Mouse (Mus musculus) layer of hippocampus, adult 9-10 months (tissue): ENCODE data around the gene Ppp4r1.

Experiments
- DNase-seq: peaks from one replicate; pipeline ENCODE4 v3.0.0; 2022; ENCODE audit warnings: low spot score

The Ppp4r1 gene

DNA sequence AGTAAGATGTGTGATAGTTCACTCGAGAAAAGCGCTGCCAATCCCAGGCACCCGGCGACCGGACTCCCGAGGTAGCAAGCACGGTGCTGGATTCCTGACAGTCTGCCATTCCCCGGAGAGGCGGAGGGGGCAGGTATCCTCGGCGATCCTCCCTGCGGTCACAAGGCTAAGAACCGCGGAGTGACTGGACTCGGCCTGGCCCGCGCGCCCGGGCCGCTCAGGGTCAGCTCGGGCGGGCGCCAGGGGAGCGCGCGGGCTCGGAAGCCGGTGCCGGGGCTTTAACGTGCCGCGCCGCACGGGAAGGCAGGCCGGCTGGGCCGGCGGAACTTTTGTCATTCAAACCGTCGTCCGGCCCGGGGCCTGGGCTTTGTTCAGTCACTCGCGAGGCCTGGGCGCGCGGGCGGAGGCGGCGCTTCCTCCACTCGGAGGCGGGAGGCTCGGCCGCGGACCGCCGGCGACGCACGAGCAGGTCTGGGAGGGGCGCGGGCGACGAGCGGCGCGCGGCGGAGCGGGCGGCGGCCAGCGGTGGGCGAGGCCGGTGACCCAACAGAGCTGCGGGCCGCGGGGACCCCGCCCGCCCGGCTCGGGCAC, at the start of gene Ppp4r1:
Gene Ppp4r1 (plus strand): TSS at position 23 of the 591 bp plus-strand sequence.
- DNase-seq: no peak

DNA sequence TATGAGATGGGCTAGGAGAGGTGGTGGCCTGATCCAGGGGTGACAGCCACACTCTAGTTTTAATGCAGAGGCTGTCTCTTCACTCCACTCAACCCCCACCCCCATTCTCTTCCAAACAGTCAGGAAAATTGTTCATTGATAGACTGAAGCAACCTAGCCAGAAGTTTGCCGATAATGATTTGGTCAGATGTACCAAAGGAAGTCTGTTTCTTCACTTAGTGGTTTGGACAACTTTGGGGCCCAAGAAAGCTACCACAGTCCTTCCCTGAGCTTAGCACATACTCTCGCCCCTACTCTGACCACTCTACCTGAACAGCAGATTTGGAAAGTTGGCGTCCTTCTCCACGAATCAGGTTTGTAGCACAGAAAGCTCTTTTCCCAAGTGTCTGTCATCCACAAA, 49.7 kb upstream of the Ppp4r1 start:
- DNase-seq: no peak

DNA sequence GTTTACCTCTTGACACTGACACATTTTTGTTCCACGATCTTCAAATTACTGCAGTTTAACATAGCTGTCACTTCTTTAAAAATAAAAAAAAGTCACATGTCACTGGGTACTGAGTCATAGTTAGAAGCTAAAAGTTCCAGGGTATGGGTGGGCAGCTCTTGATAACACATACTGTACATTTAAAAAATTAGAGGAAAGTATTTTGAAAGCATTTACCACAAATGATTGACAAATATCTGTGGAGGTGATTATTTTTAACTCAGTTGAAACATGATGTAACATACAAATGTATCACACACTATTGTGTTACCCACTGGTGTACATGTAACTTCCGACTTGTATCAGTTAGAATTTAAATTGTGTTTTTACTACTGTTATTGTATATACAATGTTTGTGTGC, 47.3 kb upstream of the Ppp4r1 start:
- DNase-seq: no peak

DNA sequence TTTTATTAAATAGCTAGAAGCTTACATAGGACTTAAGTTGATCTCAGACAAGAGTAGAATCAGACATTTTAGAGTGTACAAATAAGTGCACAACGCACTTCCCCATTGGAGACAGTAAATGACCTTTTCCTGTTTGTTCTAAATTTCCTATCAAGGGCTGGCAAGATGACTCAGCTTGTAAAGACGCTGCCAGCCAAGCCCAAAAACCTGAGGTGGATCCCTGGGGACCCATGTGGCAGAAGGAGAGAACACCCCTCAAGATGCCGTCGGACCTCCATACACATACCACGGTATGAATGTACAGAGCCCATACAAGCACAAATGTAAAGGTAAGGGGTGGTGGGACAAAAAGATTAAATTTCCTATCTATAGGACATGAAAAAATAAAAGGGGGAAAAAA, 45.2 kb upstream of the Ppp4r1 start:
- DNase-seq: no peak

DNA sequence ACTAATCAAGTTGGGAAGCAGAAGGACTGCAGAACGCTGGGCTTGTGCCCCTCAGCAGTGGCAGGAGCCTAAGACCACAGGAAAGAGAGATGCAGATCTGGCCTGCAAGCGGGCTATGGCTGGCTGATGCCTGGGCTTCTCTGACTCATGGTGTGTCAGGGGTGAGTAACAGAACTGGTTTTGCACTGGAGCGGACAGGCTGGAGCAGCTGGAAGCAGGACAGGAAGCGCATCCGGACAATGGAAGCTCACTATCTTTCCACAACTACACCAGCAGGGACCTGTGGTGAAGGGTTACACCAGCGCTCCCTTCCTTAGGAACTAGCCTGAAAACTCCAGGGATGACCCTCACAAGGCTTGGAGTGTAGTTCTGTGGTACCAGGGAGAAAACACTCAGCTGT, 44.8 kb upstream of the Ppp4r1 start:
- no peak for DNase-seq

DNA sequence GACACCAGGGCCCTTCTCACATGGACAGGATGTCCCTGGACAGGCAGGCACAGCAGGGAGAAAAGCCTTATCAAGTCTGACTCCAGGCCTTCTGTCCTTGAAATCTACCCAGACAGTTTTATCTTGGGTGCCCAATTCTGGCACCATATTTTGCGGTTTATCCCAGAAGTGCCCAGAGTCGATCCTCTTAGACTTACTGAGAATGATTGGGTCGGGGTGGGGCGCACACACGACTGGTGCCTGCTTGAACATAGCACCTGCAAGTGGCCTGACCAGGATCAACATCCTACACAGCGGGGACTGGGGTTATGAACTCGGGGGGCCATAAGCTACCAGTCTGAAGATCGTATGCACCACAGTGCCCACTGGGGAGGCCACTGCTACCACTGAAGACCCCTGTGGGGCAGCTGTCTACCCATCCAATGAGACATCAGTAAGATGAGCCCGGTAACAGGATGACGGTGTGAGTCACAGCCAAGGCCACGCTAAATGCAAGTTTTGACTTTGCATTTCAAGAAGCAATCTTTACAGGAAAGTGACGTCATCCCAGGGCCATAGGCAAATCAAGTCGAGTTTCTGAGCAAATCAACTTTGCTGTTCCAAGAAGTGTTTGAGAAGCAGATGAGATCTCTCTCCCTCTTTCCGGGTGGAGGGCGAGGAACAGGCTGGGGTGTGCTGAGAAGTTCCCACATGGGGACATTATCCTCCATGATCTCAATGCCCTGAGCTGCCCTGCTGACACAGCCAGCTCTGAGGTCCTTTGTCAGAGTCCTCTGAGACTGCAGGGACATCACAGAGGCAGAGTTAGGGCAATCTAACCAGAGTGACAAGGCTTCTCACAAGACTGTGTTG, 42.3 kb upstream of the Ppp4r1 start:
- no peak for DNase-seq

DNA sequence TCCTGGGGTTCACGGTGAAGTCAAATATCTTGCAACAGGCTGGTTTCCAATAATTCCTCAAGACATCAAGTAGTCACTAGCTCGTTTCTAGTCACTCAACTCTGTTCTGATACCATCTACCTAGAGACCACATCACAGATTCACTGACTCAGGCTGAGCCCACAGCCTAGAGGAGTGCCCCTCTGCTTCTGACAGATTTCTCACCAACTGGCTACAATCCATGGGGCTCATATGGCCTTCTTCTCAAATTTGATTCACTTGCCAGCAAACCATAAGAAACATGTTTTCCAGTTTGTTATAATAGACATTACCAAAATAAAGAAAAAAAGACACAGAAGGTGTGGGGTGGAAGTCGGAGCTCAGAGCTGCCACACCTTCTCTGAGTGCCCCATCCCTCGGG, 40.8 kb upstream of the Ppp4r1 start:
- DNase-seq: no peak

DNA sequence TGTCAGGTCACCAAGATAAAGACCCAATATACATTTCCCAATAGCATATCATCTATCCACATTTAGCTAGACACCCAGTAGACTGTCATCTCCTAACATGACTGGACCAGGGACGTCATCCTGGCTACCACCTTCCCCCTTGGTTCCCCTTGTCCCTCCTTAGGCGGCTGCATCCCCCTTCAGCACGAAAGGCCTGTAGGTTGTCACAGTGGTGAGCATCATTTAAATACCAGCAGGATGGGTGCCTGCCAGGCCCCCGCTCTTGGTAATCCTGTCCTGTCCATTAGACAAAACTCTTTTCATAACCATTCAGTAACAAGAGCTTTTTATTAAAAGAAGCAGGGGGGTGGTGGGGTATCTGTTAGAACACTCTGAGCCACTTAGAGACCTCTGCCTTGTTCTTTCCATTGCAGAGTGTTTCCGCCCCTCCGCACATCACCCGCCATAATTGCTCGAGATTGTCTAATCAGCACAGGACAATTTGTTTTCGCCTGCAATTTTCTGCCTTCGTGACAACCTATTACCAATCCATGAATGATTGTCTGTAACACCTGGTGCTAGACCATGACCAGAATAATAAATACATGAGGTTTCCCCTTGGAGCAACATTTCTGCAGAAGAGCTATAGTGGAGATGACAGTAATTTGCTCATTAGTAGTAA, 40.0 kb upstream of the Ppp4r1 start:
- DNase-seq: no peak

DNA sequence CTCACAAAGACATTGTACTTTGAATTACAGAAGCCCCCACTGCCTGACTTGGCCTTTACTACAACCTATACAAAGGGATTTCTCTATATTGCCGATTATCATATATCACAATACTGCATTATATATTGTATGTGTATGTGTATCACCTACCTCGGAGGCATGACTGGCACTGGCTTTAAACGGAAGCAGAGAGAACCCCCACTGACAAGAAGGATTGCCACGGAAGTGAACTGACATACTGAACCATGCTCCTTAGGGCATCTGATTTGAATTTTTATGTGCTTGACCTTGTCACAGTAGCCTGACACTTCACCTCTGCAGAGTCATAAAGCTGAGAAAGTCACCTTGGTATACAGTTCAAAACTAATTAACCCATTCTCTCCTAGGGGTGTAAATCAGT, 39.4 kb upstream of the Ppp4r1 start:
- DNase-seq: no peak

DNA sequence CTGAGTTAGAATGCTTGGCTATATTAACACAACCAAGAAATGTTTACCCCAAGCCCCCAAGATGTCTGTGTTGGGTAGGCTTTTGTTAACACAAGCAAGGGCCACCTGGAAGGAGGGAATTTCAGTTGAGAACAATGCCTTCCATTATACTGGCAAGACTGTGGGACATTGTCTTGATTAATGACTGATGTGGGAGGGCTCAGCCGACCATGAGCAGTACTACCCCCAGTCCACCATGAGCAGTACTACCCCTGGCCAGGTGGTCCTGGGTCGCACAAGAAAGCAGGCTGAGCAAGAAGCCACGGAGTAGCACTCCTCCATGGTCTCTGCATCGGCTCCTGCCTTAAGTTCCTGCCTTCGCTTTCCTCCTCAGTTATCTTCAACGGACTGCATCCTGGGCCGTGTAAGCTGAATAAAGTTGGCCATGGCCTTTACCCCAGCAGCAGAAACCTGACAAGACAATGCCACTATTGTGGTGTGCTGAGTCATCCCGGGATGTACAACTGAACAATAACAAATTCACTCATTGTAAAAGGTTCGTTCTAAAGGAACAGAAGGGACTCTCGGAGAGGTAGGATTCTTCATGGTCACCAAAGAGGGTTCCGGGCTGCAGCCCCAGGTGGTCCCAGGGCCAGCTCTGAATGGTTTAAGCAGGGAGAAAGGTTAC, 38.6 kb upstream of the Ppp4r1 start:
- DNase-seq: no peak

DNA sequence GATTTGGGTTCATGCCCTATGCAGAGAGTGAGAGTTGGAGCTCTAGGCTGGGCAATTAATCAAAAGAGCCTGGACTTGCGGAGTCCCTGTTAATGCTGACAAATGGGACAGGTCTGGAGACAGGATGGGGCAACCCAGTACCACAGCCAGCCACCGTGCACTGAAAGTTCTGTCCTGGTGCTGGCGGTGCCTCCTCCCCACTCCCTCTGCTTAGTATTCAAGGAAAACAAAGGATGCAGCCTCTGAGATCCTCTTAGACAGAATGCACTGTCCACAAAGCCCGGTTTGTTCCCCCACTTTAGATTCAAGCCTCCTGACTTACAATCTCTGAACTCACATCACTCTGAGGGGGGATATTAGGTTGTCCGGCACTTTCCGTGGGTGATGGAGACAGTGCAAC, 36.1 kb upstream of the Ppp4r1 start:
- no peak for DNase-seq

DNA sequence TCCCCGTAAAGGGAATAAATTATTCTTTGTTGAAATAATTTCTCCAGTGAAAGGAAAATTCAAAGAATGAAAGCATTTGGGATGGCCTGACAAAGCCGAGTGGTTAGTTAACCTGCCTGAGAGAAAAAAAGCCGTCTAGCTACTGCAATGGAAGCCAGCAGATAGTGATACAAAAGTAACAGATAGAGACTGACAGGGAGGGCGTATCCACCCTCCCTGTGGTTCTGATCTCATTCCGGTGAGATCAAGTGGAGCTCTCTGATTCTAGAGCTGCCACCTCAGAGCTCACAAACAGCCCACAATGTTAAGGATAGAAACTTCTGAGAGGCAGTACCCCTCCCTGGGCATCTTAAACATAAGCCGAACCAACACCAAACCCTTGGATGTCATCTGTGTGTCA, 33.4 kb upstream of the Ppp4r1 start:
- no peak for DNase-seq

DNA sequence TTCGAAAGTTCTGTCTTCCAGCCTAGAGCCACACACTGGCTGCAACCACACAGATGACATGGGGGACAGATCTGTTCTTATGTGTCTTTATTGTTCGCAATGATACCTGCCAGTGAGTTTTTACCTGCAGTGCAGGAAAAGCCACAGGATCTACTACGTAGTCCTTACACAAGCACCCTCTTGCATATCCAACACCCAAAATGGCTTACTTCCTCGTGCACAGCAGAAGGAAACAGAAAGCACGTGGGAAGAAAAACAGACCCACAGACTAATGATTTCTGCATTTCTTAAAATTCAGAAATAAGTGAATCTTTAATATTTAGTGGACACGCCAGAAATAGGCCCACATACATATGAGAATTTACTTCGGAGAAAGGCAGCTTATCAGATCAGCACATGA, 32.6 kb upstream of the Ppp4r1 start:
- DNase-seq: no peak

DNA sequence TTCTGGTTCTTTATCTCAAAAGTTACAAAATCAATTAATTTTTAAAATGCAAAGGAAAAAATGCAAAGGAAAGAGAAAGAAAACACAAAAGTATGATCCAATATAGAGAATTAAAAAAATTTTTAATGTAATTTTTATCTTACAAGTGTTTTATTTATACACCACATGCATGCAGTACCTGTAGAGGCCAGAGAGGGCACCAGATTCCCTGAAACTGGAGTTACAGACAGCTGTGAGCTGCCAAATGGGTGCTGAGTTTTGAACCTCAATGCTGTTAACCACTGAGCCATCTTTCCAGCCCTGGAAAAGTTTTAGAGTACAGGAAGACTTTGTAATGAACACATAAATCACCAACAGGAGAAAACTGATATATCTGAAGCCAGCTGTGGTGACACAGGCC, 32.1 kb upstream of the Ppp4r1 start:
- DNase-seq: no peak

DNA sequence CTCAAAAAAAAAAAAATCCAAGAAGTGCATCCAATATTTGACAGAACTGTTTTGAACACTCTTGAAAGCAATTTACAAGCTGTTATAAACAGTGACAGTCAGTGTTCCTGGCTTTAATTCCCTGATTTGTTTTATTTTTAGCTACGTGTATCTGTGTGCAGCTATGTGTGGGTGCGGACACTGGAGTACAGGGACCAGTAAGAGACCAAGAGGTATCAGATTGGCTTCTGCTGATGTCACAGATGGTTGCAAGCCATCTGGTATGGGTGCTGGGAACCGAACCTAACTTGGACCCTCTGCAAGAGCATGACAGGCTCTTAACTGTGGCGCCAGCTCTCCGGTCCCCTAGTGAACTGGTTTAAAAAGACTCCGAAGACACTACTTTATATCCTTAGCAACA, 29.2 kb upstream of the Ppp4r1 start:
- no peak for DNase-seq

DNA sequence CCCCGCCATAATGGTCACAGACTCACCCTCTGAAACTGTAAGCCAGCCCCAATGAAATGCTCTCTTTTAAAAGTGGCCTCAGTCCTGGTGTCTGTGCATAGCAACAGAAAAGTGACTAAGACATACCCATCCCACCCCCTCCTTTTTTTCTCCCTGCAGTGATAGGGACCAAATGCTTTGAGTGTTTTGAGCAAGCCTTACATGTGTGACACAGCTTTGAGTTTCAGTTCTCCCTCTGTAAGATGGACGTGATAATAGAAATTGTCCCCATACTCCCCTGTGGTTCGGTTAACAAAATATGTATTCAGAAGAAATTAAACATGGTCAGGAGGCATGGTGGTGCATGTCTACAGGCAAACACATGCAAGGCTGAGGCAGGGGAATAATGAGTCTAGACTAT, 26.5 kb upstream of the Ppp4r1 start:
- no peak for DNase-seq

DNA sequence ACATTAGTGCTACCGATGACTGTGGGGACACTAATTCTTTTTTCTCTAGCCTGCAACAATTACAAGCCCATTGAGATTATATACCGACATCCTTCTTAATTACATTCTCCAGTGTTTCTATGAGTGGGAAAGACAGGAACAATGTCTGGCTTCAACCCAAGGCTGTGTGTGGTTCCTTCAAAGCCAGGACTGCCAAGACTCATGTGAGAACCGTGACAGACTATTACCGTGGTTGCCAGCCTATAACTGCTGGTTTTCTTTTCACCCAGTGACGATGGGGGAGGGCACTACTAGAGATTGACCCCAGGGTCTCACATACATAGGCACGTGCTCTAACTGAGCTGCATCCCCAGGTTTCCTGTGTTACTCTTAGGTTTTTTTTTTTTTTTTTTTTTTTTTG, 25.2 kb upstream of the Ppp4r1 start:
- no peak for DNase-seq

DNA sequence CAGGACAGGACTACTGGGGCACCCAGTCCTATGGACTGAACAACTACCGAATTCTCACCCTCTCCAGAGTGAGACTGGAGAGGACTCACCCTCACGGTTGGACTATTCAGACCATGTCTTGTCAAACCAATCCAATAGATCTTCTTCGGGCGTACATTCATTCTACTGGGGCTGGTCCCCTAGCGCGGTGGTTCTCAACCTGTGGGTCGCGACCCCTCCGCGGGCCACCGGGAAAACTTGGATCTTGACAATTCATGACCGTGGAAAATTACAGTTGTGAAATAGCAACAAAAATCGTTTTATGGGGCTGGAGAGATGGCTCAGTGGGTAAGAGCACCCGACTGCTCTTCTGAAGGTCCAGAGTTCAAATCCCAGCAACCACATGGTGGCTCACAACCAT, 19.2 kb upstream of the Ppp4r1 start:
- DNase-seq: no peak

DNA sequence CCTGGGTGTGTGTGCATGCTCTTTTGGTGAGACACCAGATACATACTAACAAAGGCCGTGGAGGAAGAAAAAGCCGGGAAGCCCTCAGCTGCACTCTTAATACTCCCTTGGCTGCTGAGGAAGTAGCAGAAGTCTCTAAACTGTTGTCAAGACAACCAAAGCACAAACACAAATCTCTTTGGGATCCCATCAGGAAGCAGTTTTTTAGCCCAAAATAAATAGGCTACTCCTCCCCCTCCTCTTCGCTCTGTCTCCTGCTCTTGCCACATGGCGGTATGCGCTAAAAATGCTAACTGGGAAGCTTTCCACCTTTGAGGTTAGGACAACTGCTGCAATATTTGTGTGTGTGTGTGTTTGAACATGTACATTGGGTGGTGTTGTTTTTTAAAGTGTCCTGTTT, 13.9 kb upstream of the Ppp4r1 start:
- no peak for DNase-seq

DNA sequence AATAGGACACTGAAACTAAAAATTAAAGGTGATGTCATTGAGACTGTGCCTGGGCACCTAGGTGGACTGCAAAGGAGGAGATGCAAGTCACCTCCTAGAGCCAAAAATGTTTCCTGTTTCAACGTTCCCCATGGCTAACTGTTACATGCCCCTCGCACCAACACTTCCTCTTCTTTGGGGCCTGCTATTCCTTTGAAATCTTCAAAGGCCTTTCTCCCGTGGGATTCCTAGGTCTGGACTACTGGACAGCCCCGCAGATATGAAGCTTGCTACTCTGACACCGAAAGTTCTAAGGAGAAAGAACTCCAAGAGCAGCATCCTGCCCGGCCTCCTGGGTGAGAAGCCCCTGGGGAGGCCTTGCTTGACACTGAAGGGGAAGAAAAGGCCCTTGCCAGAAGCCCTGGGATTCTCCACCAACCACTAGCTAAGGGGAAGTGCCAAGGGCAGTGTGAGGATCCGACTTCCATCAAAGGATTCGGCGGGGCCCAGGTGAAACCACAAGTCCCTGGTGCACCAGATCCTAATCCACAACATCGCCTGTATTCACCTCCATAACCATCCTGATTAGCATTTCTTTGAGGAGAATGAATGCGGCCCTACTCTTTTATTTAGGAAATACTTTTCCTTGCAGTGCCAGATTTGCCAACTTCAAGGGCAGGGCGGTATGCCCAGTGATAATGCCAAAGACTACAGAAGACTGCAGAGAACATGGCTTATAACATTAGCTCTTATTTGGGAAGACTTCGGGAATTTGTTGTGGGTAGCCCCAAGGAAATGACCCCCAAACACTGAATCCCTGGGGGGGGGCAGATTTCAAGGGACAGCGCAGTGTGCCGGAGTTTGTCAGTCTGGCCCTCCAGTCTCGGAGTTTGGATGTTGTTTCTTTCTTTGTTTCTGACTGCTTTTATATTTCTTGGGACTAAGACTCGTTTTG, 11.1 kb upstream of the Ppp4r1 start:
- no peak for DNase-seq
